Mouse (Mus musculus): ENCODE results near the gene Clip3.

Gene Clip3

GRCm38 (mm10) chr7:30291215-30292131 lies at the start of gene Clip3:
Gene Clip3, plus strand, starts transcription at chr7:30291728.
- DNase-seq (ENCODE audit: low read depth, low spot score), result peak; percentile 73

- no peak for DNase-seq (ENCODE audit: low read depth, low spot score)
Observed at GRCm38 (mm10) chr7:30251956-30252954, 39.3 kb upstream of the Clip3 start.

DNA sequence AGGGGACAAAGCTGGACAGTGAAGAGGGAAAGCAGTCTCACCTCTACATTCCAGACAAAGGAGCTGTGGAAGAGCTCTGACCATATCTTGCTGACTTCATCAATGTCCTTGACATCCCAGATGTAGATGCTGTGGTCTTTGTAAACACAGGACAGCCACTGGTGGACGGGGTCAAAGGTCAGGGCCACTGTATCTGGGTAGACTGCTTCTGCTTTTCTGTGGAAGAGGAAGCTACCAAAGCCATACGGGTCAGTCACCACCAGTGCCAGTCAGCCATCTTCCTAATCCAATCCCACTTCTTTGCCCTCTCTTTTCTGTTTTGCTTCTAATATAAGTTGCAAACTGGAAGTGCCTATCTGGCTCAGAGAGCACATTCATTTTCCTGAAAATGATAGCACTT lies 26.5 kb upstream of the Clip3 start:
- no peak for DNase-seq (ENCODE audit: low read depth, low spot score)

DNA sequence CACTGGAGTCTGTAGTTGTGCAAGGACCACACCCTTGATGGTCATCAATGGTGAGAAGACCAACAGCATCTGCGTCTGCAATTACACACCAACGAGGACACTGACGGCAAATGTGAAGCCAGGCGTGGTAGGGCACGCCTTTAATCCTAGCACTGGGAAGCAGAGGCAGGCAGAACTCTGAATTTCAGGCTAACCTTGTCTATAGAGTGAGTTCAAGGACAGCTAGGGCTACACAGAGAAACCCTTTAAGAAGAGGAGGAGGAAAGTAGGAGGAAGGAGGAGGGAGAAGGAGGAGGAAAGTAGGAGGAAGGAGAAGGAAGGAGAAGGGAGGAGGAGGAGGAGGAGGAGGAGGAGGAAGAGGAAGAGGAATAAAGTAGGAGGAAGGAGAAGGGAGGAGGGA lies 26.0 kb upstream of the Clip3 start:
- DNase-seq (ENCODE audit: low read depth, low spot score), result no peak

DNA sequence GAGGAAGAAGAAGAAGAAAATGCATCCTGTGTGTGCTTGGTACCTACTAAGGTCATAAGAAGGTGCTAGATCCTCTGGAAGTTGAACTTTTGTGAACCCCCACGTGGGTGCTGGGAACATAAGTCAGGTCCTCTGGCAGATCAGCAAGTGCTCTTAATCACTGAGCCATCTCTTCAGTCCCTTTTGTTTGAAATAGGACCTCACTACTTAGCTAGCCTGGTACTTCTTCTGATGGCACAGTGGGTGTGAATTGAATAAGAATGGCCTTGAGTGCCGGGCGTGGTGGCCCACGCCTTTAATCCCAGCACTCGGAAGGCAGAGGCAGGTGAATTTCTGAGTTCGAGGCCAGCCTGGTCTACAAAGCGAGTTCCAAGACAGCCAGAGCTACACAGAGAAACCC lies 25.6 kb upstream of the Clip3 start:
- no peak for DNase-seq (ENCODE audit: low read depth, low spot score)

DNA sequence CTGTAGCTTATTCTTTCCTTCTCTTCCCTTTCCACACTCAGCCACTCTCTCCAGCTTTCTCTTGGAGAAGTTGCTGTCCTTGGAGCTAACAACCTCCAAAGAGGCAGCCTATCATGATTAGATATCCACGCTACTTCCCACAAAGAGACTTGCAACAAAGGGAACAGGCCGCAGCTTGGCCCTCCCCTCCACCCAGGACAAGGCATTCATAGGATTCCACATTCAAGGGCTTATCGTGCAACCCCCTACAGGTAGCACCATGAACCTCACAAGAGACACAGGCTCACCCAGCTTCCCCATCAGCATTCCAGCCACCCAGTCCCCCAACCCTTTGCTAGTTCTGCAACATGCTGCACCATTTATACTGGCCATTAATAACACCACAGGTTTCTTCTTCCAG lies 24.7 kb upstream of the Clip3 start:
- DNase-seq (ENCODE audit: low read depth, low spot score), result no peak

DNA sequence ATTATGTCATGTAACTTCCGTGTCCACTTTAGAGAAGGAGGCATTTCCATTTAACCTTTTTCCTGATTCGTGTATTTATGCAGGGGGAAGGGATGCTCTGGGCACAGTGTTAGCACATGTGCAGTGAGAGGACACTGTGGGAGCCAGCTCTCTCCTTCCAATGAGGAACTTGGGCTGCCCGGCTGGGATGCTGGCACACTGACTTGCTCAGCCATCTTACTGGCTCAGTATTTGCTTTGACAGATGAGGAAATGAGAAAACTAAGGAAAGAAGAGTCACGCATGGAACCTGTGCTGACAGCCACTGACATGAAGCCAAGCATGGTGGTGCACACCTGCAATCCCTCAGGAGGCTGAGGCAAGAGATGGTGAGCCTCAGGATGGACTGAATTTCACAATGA lies 21.9 kb upstream of the Clip3 start:
- DNase-seq (ENCODE audit: low read depth, low spot score), result no peak

DNA sequence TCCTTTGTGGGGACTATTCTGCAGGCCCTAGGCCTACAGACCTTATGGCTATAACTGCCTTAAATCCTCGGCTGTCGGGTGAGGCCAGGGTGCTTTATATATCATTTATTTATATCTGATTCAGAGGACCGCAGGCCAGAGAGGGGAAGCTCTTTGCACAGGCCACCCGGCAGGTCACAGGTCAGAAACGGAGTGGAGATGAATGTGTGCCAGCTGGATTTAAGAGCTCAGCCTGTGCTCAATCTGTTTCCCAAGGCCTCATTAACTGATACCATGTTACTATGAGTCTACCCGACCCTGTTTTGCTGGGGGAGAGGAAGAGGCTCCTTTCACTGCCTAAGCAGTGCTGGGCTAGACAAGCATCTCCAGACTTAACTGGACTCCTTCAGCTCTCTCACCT lies 17.1 kb upstream of the Clip3 start:
- no peak for DNase-seq (ENCODE audit: low read depth, low spot score)

GRCm38 (mm10) chr7:30278911-30279310 lies 12.6 kb upstream of the Clip3 start:
- DNase-seq (ENCODE audit: low read depth, low spot score), result no peak

DNA sequence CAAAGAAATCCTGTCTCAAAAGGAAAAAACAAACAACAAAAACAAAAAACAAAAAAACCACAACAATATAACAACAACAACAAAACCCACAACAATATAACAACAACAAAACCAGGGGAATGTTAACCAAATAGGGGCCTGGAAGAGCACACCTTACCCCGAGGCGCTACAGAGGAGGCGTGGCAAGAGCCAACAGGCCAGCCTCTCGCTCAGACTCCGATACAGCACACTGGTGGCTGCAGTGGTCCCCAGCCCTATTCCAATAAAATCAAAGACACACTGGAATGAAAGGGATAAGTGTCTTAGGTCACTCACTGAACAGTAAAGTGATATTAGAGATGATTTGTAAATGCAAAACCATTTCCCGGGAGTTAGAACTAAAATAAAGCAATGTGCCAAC lies 12.0 kb upstream of the Clip3 start:
- no peak for DNase-seq (ENCODE audit: low read depth, low spot score)

DNA sequence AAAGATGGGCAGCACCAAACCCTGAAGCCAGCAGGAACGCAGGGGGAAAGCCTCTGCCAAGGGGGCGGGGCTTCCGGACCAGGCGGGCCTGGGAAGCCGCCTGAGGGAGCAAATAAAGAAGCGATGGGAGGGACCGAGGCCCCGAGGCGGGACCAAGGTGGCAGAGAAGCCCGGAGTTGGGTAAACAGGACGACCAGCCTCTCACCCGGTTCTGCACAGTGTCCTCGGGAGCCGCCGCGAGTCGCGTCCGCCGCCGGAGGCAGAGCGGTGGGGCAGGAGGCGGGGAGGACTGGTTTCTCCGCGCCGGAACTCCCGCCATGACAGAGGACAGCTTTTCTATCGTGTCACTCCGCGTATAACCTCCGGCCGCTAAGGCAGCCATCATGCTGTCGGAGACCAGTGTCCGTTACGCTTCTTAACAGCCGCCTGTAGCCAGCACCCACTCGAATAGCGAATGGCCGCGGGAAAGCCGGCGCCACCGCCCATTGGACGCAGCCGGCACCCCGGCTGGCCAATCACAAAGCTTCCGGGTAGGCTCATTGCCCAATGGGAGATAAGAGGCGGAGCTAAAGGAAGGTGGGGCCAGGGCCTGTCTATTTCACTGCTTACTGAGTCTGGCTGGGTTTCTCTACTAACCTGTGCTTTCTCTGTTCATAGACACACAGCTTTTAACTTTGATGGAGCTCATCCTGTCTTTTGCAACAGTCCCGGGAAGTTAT lies 11.4 kb upstream of the Clip3 start, which contains the start of the genes Thap8 and Wdr62:
Gene Thap8 (plus strand): TSS at position 144 of the 719 bp plus-strand sequence.
Gene Wdr62 (minus strand): TSS at position 469 of the 719 bp plus-strand sequence.
- DNase-seq (ENCODE audit: low read depth, low spot score), result peak; percentile 94

DNA sequence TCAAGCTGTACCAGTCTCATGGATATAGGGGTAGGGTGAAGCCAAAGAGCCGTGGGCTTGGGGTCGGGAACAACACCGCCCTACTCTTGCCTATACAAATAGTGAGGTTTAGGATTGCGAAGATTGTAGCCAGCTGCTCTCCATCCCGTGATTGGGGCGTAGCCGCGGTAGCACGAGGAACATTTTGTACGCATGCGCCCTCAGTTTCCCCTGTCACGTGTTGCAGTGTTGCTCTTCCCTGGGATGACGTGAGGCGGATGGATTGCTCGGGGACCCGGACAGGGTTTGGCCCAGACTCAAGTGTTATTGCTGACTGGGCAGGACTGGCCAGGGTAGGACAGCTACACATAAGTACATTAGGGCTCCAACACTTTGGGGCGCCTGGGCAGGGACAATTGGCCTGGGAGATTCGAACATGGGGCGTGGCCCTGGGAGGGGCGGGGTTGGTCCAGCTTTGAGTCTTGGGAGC lies 10.8 kb upstream of the Clip3 start:
- DNase-seq (ENCODE audit: low read depth, low spot score), result peak; percentile 88

- DNase-seq (ENCODE audit: low read depth, low spot score), result no peak
Observed at GRCm38 (mm10) chr7:30281522-30281921, 10.0 kb upstream of the Clip3 start.

- DNase-seq (ENCODE audit: low read depth, low spot score), result no peak
Observed at GRCm38 (mm10) chr7:30282740-30283139, 8.8 kb upstream of the Clip3 start.

DNA sequence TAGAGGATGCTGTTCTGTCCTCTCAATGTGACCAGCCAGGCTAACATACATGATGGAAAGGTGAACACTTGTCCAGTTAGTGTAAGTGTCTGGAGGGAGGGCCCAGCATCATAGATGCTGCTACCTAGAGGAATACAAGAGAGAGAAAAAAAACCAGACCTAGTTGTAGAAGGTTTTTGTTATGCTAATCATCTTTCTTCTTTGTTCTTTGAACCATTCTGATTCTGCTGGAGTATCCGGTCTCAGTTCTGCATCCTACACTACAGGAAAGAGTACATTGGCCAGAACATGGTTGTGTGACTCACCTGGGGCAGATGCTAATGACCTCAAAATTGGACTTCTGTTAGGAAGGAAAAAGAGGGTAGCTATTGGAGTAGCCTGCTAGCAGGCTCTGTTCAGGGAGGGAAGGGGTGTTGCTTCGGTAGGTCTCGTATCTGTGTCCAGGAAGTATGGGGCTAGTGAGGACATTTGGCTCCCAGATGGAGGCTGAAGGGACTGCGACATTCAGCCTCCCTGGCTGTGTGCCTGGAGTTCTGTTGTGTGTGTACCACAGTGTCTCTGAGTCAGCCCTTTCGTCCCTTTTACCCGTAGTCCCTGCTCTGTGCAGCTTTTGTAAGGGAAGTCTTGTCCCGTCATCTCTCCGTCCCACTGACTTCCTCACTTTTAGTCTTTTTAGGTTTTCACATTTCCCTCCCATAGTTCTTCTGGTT lies 4.7 kb upstream of the Clip3 start:
- no peak for DNase-seq (ENCODE audit: low read depth, low spot score)

DNA sequence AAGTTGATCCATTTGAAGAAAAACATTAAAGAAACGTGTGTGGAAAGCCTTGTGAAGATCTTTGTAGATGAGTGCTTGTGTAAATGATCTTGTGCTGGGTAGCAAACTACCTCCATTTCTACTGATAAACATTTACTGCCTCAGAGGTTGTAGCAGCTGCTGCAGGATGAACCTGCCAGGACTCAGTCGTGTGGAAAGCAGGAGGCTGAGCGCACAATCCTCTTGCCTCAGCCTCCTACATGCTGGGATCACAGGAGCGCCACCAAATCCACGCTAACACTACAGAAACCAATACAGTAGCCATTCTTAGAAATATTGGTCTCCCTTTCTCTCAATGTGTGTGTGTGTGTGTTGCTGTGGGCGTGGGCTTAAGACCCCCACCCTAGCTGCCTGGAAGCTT lies 3.5 kb upstream of the Clip3 start:
- no peak for DNase-seq (ENCODE audit: low read depth, low spot score)

DNA sequence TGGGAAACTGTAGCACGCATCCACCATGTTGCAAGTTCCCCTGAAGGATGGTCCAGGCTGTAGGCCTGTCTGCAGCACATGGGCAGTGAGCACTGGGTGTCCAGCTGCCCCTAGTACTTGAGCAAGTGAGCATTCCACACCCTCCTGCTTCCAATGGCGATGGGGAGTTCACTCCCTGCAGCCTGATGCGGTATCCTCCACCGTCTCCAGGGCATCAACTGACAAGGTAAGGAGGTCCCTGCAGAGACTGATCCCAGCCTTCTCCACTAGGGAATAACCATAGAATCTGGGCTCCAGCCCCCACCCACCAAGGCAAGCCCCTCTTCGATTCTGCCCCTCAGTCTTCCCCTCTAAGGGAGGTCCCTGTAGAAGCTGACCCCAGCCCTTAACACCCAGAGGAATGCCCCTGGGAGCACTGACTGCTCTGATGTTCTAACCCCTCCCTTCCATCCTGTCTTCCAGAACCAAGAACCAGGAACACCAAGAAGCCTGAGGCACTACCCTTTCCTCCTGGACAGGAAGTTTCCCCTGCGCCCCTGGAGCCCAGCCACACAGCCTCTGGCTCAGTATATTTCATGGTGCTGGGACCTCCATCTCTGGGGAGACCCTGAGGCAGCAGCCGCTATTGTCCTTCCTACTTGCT lies 2.3 kb upstream of the Clip3 start:
- DNase-seq (ENCODE audit: low read depth, low spot score), result no peak

DNA sequence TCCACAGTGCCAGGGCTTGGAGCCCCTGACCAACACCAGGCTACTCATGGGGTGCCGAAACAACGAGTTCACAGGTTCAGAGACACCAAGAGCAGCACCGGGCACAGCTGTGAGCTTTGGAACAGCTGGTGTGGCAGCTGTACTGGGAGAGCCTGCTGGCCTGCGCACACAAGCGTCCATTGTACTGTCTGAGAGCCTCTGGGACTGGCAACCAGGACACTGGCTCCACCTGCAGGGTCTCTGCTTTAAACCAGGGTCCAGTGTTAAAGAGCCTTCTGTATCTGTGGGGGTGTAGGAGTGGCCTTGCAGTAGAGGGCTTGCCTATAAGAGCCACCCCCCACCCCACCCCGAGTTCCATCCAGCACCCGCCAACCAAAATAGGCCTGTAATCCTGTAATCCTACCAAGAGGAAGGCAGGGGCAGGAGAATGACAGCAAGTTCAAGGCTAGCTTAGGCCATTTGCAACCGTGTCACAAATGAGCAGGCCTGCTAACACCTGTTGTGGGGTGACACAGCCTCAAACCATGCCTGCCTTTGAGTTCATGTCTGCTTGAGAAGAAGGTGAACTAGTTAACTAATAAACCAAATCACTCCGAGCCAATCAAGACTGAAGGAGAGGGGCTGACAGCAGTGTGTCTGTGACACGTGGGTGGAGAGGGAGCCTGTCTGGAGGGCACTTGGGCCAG lies 1.7 kb upstream of the Clip3 start:
- peak; percentile 61 for DNase-seq (ENCODE audit: low read depth, low spot score)

GRCm38 (mm10) chr7:30293795-30294194 lies 2.3 kb downstream of the Clip3 start:
- no peak for DNase-seq (ENCODE audit: low read depth, low spot score)

DNA sequence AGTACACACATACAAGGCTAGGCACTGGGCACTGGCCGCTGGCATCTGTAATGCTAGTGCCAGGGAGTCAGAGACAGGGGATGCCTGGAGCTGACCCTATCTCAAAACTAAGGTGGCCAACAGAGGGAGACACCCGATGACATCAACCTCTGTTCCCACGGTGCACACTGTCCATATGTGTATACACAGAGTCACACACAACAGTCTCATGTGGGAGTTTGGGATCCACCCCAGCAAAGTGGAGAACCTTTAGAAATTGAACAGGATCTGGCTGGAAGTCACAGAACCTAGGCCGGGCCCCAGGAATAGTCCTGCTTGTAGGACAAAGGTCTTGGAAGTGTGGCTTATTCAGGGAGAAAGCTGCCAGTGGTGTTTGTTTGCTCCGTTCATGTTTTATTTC lies 2.8 kb downstream of the Clip3 start:
- DNase-seq (ENCODE audit: low read depth, low spot score), result no peak
